Mouse (Mus musculus): ENCODE data around the gene Mad1l1. TPM values are rescaled to one million over a fixed set of nuclear protein-coding genes. Genes with fewer than 3 reads are reported as not detected.
A peak's percentile ranks its signal among the peaks of the same experiment; 100 is the strongest.

Gene Mad1l1
- polyA plus RNA-seq, 1 experiment from 2014 or later = 25.0 TPM

DNA sequence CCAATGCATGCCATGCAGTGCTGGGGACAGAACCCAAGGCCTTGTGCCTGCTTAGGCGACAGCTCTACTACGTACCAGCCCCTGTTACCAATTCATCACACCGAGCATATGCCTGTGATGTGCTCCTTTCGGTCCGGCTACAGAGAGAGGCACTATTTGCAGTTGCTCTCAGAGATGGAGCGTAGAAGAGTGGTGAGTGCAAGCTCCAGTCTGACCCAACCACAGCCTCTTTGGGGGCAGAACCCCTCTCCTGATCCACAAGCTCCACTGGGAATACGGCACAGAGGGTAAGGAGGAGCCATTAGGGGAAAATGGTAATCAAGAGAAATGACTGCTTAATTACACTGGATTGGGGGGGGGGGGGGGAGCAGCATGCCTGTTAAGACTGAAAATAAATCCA is 193.4 kb downstream of the Mad1l1 start:
- Histone ChIP-seq H3K4me2 (no peak overlapping the region), H3K4me3 (ENCODE audit: low read depth, low read length) (no peak overlapping the region), H3K36me3 (ENCODE audit: control insufficient read depth, insufficient read depth, low read length) (no peaks in the 10 kb centered on the region), H3K4me1 (ENCODE audit: control insufficient read depth, insufficient read depth, low read length) (no peaks in the 10 kb centered on the region), H3K9ac (ENCODE audit: low read depth, low read length) (no peak overlapping the region), H3K27me3 (ENCODE audit: control insufficient read depth, insufficient read depth, low read length) (no peaks in the 10 kb centered on the region), H3K9me3 (replicated peaks; ENCODE audit: control insufficient read depth, low read length) (no peaks in the 10 kb centered on the region), H3K27ac (ENCODE audit: low read depth, low read length) (no peak overlapping the region)
- no peak for ATAC-seq (replicated peaks; ENCODE audit: insufficient number of reproducible peaks, low FRiP score, low TSS enrichment)
- WGBS (ENCODE audit: insufficient replicate concordance) = 90% methylated on average over 7 of the region's 7 CpGs

DNA sequence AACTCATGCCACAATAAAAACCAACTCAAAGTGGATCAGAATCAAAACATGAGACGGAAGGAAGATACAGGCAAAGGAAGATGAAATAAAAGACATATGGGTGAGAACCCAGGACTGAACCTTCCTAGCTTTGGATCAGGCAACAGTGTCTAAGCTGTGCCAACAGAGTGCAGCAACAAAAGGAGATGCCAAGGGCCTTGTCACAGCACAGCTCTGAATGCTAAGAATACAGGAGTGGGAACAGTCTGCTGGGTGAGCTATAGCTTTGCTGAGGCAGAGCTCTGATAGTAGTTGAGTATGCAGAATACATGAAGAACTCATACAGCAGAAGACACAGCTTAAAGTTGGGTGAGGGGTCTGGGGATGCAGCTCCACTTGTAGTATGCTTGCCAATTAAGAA is 196.7 kb downstream of the Mad1l1 start:
- H3K9me3 ChIP-seq (replicated peaks; ENCODE audit: control insufficient read depth, low read length) = no peaks in the 10 kb centered on the region
- 86% methylated on average over 1 of the region's 1 CpGs for WGBS (ENCODE audit: insufficient replicate concordance)
- H3K27me3 ChIP-seq (ENCODE audit: control insufficient read depth, insufficient read depth, low read length) = no peaks in the 10 kb centered on the region
- H3K27ac ChIP-seq (ENCODE audit: low read depth, low read length) = no peak overlapping the region
- H3K36me3 ChIP-seq (ENCODE audit: control insufficient read depth, insufficient read depth, low read length) = no peaks in the 10 kb centered on the region
- H3K4me3 ChIP-seq (ENCODE audit: low read depth, low read length) = no peak overlapping the region
- no peaks in the 10 kb centered on the region for H3K4me1 ChIP-seq (ENCODE audit: control insufficient read depth, insufficient read depth, low read length)
- H3K4me2 ChIP-seq = no peak overlapping the region
- ATAC-seq (replicated peaks; ENCODE audit: insufficient number of reproducible peaks, low FRiP score, low TSS enrichment) = no peak
- H3K9ac ChIP-seq (ENCODE audit: low read depth, low read length) = no peak overlapping the region

DNA sequence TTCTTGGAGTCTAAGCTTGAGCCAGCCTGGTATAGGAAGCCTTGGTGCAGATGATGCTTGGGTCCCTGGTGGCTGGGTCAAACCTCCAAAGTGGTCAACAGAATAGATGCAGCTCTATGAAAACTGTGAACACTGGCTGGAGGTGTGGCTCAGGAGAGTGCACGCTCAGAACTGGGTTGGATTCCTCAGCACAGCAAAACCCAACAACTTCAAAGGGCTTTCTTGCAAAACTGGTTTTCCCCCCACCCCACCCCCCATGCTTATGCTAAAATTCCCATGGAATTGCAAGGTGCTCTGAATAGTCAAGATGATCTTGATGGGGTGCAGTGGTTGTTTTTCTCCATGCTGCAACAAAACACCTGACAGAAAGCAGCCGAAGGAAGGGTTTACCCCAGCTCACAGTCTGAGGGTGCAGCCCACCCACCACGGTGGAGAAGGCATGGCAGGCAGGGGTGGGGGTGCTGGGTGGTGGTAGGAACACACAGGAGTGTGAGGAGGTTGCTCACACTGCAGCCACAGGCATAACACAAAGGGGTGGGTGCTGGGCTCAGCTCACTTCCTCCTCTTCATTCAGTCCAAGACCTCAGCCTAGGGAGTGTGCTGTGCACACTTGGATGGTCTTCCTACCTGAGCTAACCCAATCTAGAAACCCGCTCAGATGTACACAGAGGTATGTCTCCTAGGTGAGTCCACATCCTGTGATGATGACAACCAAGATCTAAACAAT is 197.5 kb downstream of the Mad1l1 start:
- no peak for ATAC-seq (replicated peaks; ENCODE audit: insufficient number of reproducible peaks, low FRiP score, low TSS enrichment)
- no peak overlapping the region for H3K9ac ChIP-seq (ENCODE audit: low read depth, low read length)
- no peak overlapping the region for H3K4me3 ChIP-seq (ENCODE audit: low read depth, low read length)
- no peaks in the 10 kb centered on the region for H3K4me1 ChIP-seq (ENCODE audit: control insufficient read depth, insufficient read depth, low read length)
- 66% methylated on average over 4 of the region's 4 CpGs for WGBS (ENCODE audit: insufficient replicate concordance)
- no peak overlapping the region for H3K27ac ChIP-seq (ENCODE audit: low read depth, low read length)
- no peaks in the 10 kb centered on the region for H3K36me3 ChIP-seq (ENCODE audit: control insufficient read depth, insufficient read depth, low read length)
- H3K27me3 ChIP-seq (ENCODE audit: control insufficient read depth, insufficient read depth, low read length) = no peaks in the 10 kb centered on the region
- no peak overlapping the region for H3K4me2 ChIP-seq
- H3K9me3 ChIP-seq (replicated peaks; ENCODE audit: control insufficient read depth, low read length) = no peaks in the 10 kb centered on the region

DNA sequence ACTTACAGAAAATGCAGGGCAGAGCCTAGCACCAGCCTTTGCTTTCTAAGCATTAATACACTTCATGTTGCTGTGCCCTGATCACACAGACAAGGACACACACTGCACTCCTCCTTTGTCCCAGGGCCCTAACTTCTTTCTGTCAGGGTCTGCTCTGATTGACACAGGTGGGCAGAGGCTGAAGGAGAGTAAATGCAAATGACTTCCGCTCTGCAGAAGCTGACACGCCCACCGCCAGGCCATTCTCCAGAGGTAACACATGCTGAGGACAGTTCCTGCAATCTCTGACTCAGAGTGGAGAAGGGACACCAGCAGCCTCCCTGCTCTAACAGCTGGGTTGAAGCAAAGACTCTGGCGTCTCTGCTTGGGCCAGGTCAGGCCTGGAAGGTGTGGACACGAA is 198.2 kb downstream of the Mad1l1 start:
- ATAC-seq (replicated peaks; ENCODE audit: insufficient number of reproducible peaks, low FRiP score, low TSS enrichment) = no peak
- Histone ChIP-seq H3K36me3 (ENCODE audit: control insufficient read depth, insufficient read depth, low read length) (no peaks in the 10 kb centered on the region), H3K27ac (ENCODE audit: low read depth, low read length) (no peak overlapping the region), H3K4me2 (no peak overlapping the region), H3K9me3 (replicated peaks; ENCODE audit: control insufficient read depth, low read length) (no peaks in the 10 kb centered on the region), H3K9ac (ENCODE audit: low read depth, low read length) (no peak overlapping the region), H3K27me3 (ENCODE audit: control insufficient read depth, insufficient read depth, low read length) (no peaks in the 10 kb centered on the region), H3K4me1 (ENCODE audit: control insufficient read depth, insufficient read depth, low read length) (no peaks in the 10 kb centered on the region), H3K4me3 (ENCODE audit: low read depth, low read length) (no peak overlapping the region)
- 36% methylated on average over 5 of the region's 5 CpGs for WGBS (ENCODE audit: insufficient replicate concordance)

DNA sequence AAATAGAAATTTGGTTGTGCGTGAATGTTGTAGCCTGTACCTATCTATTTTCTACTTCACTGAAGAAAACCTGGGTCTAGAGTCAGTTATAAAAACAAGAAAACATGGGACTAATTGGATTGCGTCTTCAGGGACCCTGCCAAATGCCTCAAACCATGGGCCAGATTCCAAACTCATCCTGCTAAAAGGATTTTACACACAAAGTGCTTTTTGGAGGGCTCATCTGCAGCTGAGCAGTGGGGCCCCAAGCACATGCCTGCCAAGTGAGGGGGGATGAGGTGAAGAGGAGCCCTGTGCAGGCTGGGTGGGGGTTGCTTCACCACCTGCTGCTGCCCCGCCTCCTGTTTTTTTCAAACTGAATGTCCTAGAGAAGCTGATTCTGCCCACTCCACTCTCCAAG is 199.4 kb downstream of the Mad1l1 start:
- no peaks in the 10 kb centered on the region for H3K4me1 ChIP-seq (ENCODE audit: control insufficient read depth, insufficient read depth, low read length)
- H3K27ac ChIP-seq (ENCODE audit: low read depth, low read length) = no peak overlapping the region
- H3K9me3 ChIP-seq (replicated peaks; ENCODE audit: control insufficient read depth, low read length) = no peaks in the 10 kb centered on the region
- no peaks in the 10 kb centered on the region for H3K27me3 ChIP-seq (ENCODE audit: control insufficient read depth, insufficient read depth, low read length)
- no peak overlapping the region for H3K4me2 ChIP-seq
- H3K4me3 ChIP-seq (ENCODE audit: low read depth, low read length) = no peak overlapping the region
- ATAC-seq (replicated peaks; ENCODE audit: insufficient number of reproducible peaks, low FRiP score, low TSS enrichment) = no peak
- H3K36me3 ChIP-seq (ENCODE audit: control insufficient read depth, insufficient read depth, low read length) = no peaks in the 10 kb centered on the region
- WGBS (ENCODE audit: insufficient replicate concordance) = 86% methylated on average over 3 of the region's 3 CpGs
- H3K9ac ChIP-seq (ENCODE audit: low read depth, low read length) = no peak overlapping the region

DNA sequence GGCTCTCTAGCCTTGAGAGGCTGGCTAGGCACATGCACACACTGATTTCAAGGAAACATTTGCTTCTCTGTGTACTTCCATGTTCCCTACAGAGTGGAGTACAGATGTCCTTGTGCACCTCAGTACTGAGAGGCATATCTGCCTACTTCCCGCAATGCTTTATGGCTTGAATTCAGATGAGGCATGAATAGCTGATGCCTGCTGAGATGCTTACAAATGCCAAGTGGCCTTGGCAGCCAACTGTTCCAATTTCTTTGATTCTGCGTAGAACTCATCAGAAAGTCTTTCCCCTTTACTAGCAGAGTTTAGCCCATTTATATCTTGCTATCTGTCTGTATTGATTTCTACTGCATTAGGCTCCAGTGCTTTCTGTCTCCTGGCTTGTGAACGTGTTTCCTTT is 202.4 kb downstream of the Mad1l1 start:
- no peaks in the 10 kb centered on the region for H3K36me3 ChIP-seq (ENCODE audit: control insufficient read depth, insufficient read depth, low read length)
- no peak for ATAC-seq (replicated peaks; ENCODE audit: insufficient number of reproducible peaks, low FRiP score, low TSS enrichment)
- H3K4me3 ChIP-seq (ENCODE audit: low read depth, low read length) = no peak overlapping the region
- no peak overlapping the region for H3K9ac ChIP-seq (ENCODE audit: low read depth, low read length)
- H3K9me3 ChIP-seq (replicated peaks; ENCODE audit: control insufficient read depth, low read length) = no peaks in the 10 kb centered on the region
- H3K4me2 ChIP-seq = no peak overlapping the region
- WGBS (ENCODE audit: insufficient replicate concordance) = 91% methylated on average over 3 of the region's 3 CpGs
- no peaks in the 10 kb centered on the region for H3K27me3 ChIP-seq (ENCODE audit: control insufficient read depth, insufficient read depth, low read length)
- peaks cover 17% of the 10 kb centered on the region for H3K4me1 ChIP-seq (ENCODE audit: control insufficient read depth, insufficient read depth, low read length)
- H3K27ac ChIP-seq (ENCODE audit: low read depth, low read length) = no peak overlapping the region

DNA sequence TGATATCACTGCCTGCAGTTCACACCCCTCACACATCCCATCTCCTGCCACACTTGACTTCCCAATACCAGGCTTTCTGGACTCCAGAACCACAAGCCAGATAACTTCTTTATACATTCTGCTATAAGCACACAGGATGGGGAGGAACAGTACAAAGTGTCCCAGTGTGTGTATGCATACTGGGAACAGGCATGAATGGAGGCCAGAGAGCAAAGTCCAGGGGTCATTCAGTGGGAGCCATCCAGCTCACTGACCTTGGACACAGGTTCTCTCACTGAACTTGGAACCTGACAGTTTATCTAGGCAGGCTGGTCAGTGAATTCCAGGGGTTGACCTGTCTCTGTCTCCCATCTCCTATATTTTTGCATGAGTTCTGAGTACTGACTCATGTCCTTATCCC is 203.4 kb downstream of the Mad1l1 start:
- no peak overlapping the region for H3K4me3 ChIP-seq (ENCODE audit: low read depth, low read length)
- H3K27me3 ChIP-seq (ENCODE audit: control insufficient read depth, insufficient read depth, low read length) = no peaks in the 10 kb centered on the region
- no peak for ATAC-seq (replicated peaks; ENCODE audit: insufficient number of reproducible peaks, low FRiP score, low TSS enrichment)
- no peak overlapping the region for H3K4me2 ChIP-seq
- H3K27ac ChIP-seq (ENCODE audit: low read depth, low read length) = no peak overlapping the region
- no peaks in the 10 kb centered on the region for H3K36me3 ChIP-seq (ENCODE audit: control insufficient read depth, insufficient read depth, low read length)
- H3K9me3 ChIP-seq (replicated peaks; ENCODE audit: control insufficient read depth, low read length) = no peaks in the 10 kb centered on the region
- peaks cover 17% of the 10 kb centered on the region for H3K4me1 ChIP-seq (ENCODE audit: control insufficient read depth, insufficient read depth, low read length)
- H3K9ac ChIP-seq (ENCODE audit: low read depth, low read length) = no peak overlapping the region

DNA sequence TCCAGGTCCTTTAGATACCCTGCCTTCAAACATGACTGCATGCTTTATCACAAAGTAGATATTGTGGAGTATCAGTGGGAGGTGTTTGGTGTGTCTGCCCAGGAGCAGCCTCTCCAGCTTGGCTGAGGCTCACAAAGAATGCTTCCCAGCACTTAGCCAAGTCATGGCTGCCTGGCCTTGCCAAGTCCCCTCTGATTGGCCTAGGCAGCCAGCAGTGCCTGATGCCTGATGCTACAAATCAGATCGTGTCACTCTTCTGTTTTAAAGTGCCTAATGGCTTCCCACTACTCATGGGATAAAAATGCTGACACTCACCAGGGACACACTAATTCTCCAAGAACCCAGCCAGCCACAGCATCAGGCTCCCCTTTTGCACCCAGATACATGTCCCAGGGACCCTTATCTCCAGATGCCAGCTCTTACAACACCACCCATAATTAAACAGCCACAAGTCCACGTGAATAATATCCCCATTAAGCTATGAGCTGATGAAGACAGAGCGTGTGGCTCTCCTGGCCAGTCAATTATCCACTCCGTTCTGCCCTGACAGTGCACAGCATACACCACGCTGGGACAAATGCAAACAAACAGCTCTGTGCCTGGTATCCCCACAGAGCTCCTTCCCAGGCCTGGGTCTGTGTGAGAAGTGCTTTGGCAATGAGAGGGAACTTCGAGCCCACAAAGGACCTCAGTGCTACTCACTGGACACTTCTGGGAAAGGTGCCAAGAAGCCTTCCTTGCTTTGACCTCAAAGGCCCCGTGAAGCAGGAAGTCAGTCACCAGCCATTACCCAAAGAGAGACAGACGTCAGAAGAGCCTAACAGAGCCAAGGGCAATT is 205.7 kb downstream of the Mad1l1 start:
- H3K9me3 ChIP-seq (replicated peaks; ENCODE audit: control insufficient read depth, low read length) = no peaks in the 10 kb centered on the region
- WGBS (ENCODE audit: insufficient replicate concordance) = 29% methylated on average over 8 of the region's 8 CpGs
- no peak; the same call in 1 of the 2 replicates for ATAC-seq (replicated peaks; ENCODE audit: insufficient number of reproducible peaks, low FRiP score, low TSS enrichment)
- H3K9ac ChIP-seq (ENCODE audit: low read depth, low read length) = no peak overlapping the region
- peaks cover 17% of the 10 kb centered on the region for H3K4me1 ChIP-seq (ENCODE audit: control insufficient read depth, insufficient read depth, low read length)
- peak overlapping the region; percentile 54; the same call in 1 of the 2 replicates for H3K27ac ChIP-seq (ENCODE audit: low read depth, low read length)
- H3K27me3 ChIP-seq (ENCODE audit: control insufficient read depth, insufficient read depth, low read length) = no peaks in the 10 kb centered on the region
- no peaks in the 10 kb centered on the region for H3K36me3 ChIP-seq (ENCODE audit: control insufficient read depth, insufficient read depth, low read length)
- no peak overlapping the region for H3K4me2 ChIP-seq
- H3K4me3 ChIP-seq (ENCODE audit: low read depth, low read length) = no peak overlapping the region

All from heart, embryonic 11.5 days (tissue).